Mouse (Mus musculus) urinary bladder, postnatal 36 days (tissue): ENCODE measurements around the gene Hist1h4j.
"Not testable (repeated sequence)": the region's sequence is repeated elsewhere in the genome, so short reads cannot be mapped to it uniquely, and the experiment has no call there.

ENCODE experiments used
- DNase-seq, 2 experiments: peaks; one replicate each; pipeline ENCODE4 v3.0.0; 2022; ENCODE audit warnings: low spot score in 2 of 2, mixed read lengths in 1 of 2

Gene Hist1h4j

GRCm38 (mm10) chr13:21722993-21723836, 11.6 kb upstream of the Hist1h4j start:
- DNase-seq: no peak

- no peak for DNase-seq
Observed at GRCm38 (mm10) chr13:21727948-21728572, 6.8 kb upstream of the Hist1h4j start.

GRCm38 (mm10) chr13:21729544-21729943, 5.3 kb upstream of the Hist1h4j start:
- no peak for DNase-seq

- DNase-seq: no peak
Observed at GRCm38 (mm10) chr13:21733466-21733865, 1.4 kb upstream of the Hist1h4j start.

GRCm38 (mm10) chr13:21734010-21734905, 606 bp upstream of the Hist1h4j start:
- DNase-seq: peak; percentile 69 to 75

GRCm38 (mm10) chr13:21745006-21745405, 10.1 kb downstream of the Hist1h4j start:
- no peak for DNase-seq

- DNase-seq: no peak
Observed at GRCm38 (mm10) chr13:21749387-21750158, 14.7 kb downstream of the Hist1h4j start.

GRCm38 (mm10) chr13:21750159-21751017, 15.5 kb downstream of the Hist1h4j start, which contains the start of gene Hist1h4k:
Gene Hist1h4k (minus strand): TSS chr13:21750505.
- DNase-seq: peak; percentile 84 to 89

- DNase-seq: no peak
Observed at GRCm38 (mm10) chr13:21751417-21751816, 16.6 kb downstream of the Hist1h4j start.

- no peak for DNase-seq
Observed at GRCm38 (mm10) chr13:21751827-21752226, 17.0 kb downstream of the Hist1h4j start.

- DNase-seq: no peak
Observed at GRCm38 (mm10) chr13:21752356-21752755, 17.5 kb downstream of the Hist1h4j start.

- no peak for DNase-seq
Observed at GRCm38 (mm10) chr13:21753051-21753523, 18.2 kb downstream of the Hist1h4j start.

- peak; percentile 43 to 53 for DNase-seq
Observed at GRCm38 (mm10) chr13:21753524-21754285, 18.8 kb downstream of the Hist1h4j start, which contains the start of the genes Hist1h2ak and Hist1h2bn. Gene Hist1h2ak (minus strand): TSS chr13:21753827. Gene Hist1h2bn (plus strand): TSS chr13:21754123.

- not testable (repeated sequence) for DNase-seq
Observed at GRCm38 (mm10) chr13:21754294-21755001, 19.6 kb downstream of the Hist1h4j start.

GRCm38 (mm10) chr13:21755707-21756106, 20.8 kb downstream of the Hist1h4j start:
- no peak for DNase-seq

- peak; percentile 45 to 63 for DNase-seq
Observed at GRCm38 (mm10) chr13:21778814-21779766, 44.2 kb downstream of the Hist1h4j start.
